8 mouse cellular contexts compared by ENCODE assay signal in the genomic region with DNA sequence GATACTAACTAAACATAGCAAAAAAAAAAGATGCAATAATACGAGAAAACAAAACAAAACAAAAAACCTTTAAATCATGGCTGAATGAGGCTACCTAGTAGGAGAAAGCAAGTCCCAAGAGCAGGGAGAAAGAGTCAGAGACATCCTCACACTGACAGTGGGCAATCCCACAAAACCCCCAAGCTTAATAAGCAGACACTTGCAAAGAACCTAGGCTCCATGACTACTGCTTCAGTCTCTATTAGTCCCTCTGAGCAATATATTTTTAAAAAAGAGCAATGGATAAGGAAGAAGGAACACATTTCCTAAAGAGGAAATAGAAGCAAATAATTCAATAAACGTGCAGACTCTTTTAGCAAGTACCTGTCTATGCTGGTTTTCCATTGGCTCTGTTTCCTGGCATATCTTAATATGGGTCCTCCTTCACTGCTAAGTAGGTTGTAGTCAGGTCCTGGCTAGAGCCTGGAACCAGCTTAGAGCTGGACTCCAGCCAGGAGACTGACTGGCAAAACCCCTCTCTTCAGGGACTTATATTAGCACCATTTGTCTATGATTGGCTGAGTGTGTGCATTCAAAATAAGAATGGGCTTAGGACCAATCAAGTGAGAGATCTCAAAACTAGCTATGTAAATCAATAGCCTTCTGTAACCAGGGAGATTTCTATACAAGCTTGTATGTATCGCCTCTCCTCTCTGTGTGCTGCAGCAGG.
DNase-seq lines count a peak whose midpoint lies in the region; ATAC-seq lines count a peak whose summit lies in the region.
"Had no signal": no experiment of that assay in that cellular context is flagged by ENCODE, and none has a peak within 500 bp of the region (broad histone marks: within the 10 kb centered on the region; RNA-seq: fewer than 3 reads in every experiment).

No protein-coding gene starts in this region.

- H3K9ac ChIP-seq in hindbrain, embryonic 16.5 days (ENCODE audit: low read depth, low read length): no peak overlapping the region
- H3K9ac ChIP-seq in heart, embryonic 11.5 days (ENCODE audit: low read depth, low read length): no peak overlapping the region

- no peak overlapping the region for H3K4me3 ChIP-seq in hindbrain, embryonic 16.5 days (ENCODE audit: low read length)
- no peak overlapping the region for H3K4me3 ChIP-seq in heart, embryonic 11.5 days (ENCODE audit: low read depth, low read length)

- H3K4me2 ChIP-seq in hindbrain, embryonic 16.5 days (ENCODE audit: low read length): peak overlapping the region; percentile 12; the same call in 1 of the 2 replicates
- H3K4me2 ChIP-seq in heart, embryonic 11.5 days: no peak overlapping the region

- 43% methylated on average over 3 of the region's 3 CpGs for WGBS in hindbrain, embryonic 16.5 days
- 69% methylated on average over 3 of the region's 3 CpGs for WGBS in heart, embryonic 11.5 days (ENCODE audit: insufficient replicate concordance)

- no peaks in the 10 kb centered on the region for H3K4me1 ChIP-seq in hindbrain, embryonic 16.5 days (ENCODE audit: control insufficient read depth, insufficient read depth, low read depth, low read length)
- H3K4me1 ChIP-seq in heart, embryonic 11.5 days (ENCODE audit: control insufficient read depth, insufficient read depth, low read length): no peaks in the 10 kb centered on the region

- H3K27ac ChIP-seq in hindbrain, embryonic 16.5 days (ENCODE audit: low read depth, low read length): peak overlapping the region; percentile 67
- no peak overlapping the region for H3K27ac ChIP-seq in heart, embryonic 11.5 days (ENCODE audit: low read depth, low read length)
- H3K27ac ChIP-seq: macrophage had no signal

- ATAC-seq in hindbrain, embryonic 16.5 days: peak; percentile 96
- no peak for ATAC-seq in heart, embryonic 11.5 days (replicated peaks; ENCODE audit: insufficient number of reproducible peaks, low FRiP score, low TSS enrichment)

- H3K27me3 ChIP-seq in hindbrain, embryonic 16.5 days (replicated peaks; ENCODE audit: control insufficient read depth, insufficient read depth, low read length): no peaks in the 10 kb centered on the region
- no peaks in the 10 kb centered on the region for H3K27me3 ChIP-seq in heart, embryonic 11.5 days (ENCODE audit: control insufficient read depth, insufficient read depth, low read length)

- no peaks in the 10 kb centered on the region for H3K9me3 ChIP-seq in hindbrain, embryonic 16.5 days (ENCODE audit: control insufficient read depth, low read length)
- no peaks in the 10 kb centered on the region for H3K9me3 ChIP-seq in heart, embryonic 11.5 days (replicated peaks; ENCODE audit: control insufficient read depth, low read length)

- no peaks in the 10 kb centered on the region for H3K36me3 ChIP-seq in hindbrain, embryonic 16.5 days (ENCODE audit: control insufficient read depth, insufficient read depth, low read length)
- no peaks in the 10 kb centered on the region for H3K36me3 ChIP-seq in heart, embryonic 11.5 days (ENCODE audit: control insufficient read depth, insufficient read depth, low read length)

- DNase-seq in MN1 (ENCODE audit: low spot score): peak; percentile 86
- peak; percentile 43 for DNase-seq in brain, embryonic 18.5 days (ENCODE audit: low read depth, low spot score)
- DNase-seq in mesoderm, embryonic 11.5 days (ENCODE audit: low read depth, low spot score): peak; percentile 5
- no peak for DNase-seq in gastrocnemius, adult 8-10 months (ENCODE audit: low spot score in 2 of 2)
- no peak for DNase-seq in adrenal gland, postnatal 36 days

Comparison
In these comparisons a context has a peak if more than half of its experiments do, and no peak if none do; other contexts are left out.
1. DNase-seq: peak in MN1 (single experiment), brain, embryonic 18.5 days (single experiment) and mesoderm, embryonic 11.5 days (single experiment); none in gastrocnemius, adult 8-10 months (0 of 2) and adrenal gland, postnatal 36 days (0 of 2).